Mouse (Mus musculus): ENCODE data around the gene 1700125H20Rik. TPM values are rescaled to one million over a fixed set of nuclear protein-coding genes. Genes with fewer than 3 reads are reported as not detected.
"Not testable (repeated sequence)": the region's sequence is repeated elsewhere in the genome, so short reads cannot be mapped to it uniquely, and the experiment has no call there.

1700125H20Rik gene
- polyA plus RNA-seq, 2 experiments: 0.16 to 0.77 TPM

DNA sequence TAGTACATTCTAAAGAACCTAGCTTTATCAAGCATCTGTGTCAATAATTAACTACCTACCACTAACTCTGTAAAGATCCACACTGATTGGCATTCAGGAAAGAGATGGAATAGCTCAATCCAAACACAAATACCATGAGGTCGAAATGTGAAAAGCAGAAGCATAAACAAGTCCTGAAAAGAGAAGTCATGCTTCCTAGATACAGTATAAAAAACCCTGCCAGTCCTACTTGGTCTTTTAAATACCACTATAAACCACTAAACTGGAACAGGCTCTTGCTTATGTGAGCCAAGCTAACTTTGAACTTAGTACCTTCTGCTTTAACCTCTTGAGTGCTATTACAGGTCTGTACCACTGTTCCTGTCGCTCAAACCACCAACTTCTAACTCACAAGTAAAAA is 38.7 kb upstream of the 1700125H20Rik start:
- Histone ChIP-seq H3K4me3 (replicated peaks; ENCODE audit: low read length) (no peak overlapping the region), H3K36me3 (ENCODE audit: control insufficient read depth, insufficient read depth, low read length) (no peaks in the 10 kb centered on the region), H3K27me3 (ENCODE audit: control insufficient read depth, insufficient read depth, low read length) (no peaks in the 10 kb centered on the region), H3K4me2 (replicated peaks; ENCODE audit: low read depth, low read length, severe bottlenecking) (no peak overlapping the region), H3K9ac (ENCODE audit: low read depth, low read length, severe bottlenecking) (no peak overlapping the region), H3K9me3 (ENCODE audit: control insufficient read depth, low read length) (no peaks in the 10 kb centered on the region), H3K27ac (replicated peaks; ENCODE audit: low read depth, low read length) (no peak overlapping the region), H3K4me1 (ENCODE audit: control insufficient read depth, insufficient read depth, low read length) (no peaks in the 10 kb centered on the region)
- ATAC-seq (ENCODE audit: low FRiP score, low read depth) (no peak), DNase-seq (ENCODE audit: low spot score) (no peak)
- 78% methylated on average over 2 of the region's 2 CpGs for WGBS
- TF ChIP-seq POLR2A (IDR thresholded peaks at IDR 0.05; ENCODE audit: borderline replicate concordance, extremely low read depth, insufficient read depth, insufficient read length): no peak

DNA sequence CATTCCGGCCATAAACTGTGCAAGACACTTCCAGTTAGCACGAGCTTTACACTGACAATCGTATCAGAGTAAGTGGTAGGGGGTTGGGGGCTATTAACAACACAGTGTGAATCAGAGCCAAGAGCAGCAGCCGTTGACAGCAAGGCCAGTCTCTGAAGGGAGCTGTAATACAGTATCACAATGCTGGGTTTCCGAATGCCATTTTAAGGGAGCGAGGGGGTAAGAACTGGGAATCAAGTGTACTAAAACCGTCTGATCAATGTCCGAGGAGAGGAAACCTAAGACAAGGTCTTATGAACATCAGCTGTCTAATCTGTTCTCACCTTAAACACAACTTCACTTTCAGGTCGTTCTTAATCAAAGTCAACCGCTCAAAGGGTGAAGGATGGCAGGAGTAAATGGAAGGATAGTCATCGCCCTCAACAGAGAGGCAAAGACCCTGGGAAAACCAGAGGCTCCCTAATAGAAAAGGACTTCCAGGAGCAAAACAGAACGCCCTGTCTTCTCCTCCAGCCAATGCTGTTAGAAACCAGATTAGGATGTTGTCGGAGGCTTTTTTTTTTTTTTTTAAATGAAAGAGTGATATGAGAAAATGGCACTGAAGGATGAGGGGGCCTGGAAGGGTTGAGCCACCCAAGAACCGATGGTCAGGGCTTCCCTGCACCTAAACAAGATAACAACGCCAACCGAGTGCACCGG is 31.3 kb upstream of the 1700125H20Rik start:
- H3K4me3 ChIP-seq (replicated peaks; ENCODE audit: low read length): peak overlapping the region; percentile 84

DNA sequence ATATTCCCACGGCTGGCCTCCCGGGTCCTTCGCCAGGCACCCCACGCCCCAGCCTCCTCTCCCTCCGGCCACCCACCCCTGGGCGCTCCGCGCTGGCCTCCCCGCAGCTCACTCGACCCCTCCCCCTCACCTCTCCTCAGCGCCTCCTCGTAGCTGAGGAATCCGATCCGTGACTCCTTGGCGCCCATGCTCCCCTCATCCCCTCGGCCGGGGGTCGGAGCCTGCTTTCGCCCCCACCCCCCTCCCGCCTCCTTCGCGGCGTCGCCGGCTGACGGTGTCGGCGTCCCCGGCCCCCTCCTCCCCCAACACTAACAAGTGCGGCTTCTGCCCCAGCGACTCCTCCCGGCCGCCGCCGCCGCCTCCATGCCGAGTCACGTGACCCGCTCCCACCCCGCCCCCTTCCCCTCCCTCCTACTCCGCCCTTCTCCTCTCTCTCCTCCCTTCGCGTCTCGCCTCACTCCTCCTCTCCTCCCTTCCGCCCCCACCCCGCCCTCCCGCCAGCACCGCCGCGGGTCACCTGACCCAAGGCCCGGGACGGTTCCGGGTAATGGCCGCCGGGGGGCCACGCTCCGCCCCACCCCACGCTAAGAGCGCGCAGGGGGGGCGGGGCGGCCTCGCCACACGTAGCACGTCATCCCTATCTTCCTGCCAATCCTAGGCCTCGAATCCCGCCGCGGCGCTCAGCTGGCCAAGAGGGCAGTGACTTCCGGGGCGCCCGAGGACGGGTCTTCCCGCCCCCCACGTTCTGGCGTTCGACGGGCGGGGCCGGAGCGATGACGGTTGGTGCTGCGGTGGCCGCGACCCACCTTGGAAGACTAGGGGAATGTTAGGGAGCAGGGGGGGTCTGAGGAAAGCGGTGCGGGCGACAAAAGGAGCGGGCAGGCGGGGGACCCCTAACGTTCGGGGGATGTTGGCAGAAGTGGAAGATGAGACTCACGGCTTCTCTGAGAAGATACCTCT is 30.3 kb upstream of the 1700125H20Rik start, which contains the start of gene Usp32:
Gene Usp32, minus strand, starts transcription at position 581 of the 960 bp plus-strand sequence.
- Histone ChIP-seq H3K4me3 (replicated peaks; ENCODE audit: low read length) (peak within 1 kb of the TSS; percentile 84), H3K9ac (ENCODE audit: low read depth, low read length, severe bottlenecking) (peak within 1 kb of the TSS; percentile 82), H3K27ac (replicated peaks; ENCODE audit: low read depth, low read length) (peak within 1 kb of the TSS; percentile 76), H3K4me1 (ENCODE audit: control insufficient read depth, insufficient read depth, low read length) (peaks cover 6% of the 10 kb centered on the region; the same call in 1 of the 2 replicates), H3K4me2 (replicated peaks; ENCODE audit: low read depth, low read length, severe bottlenecking) (peak within 1 kb of the TSS; percentile 75), H3K9me3 (ENCODE audit: control insufficient read depth, low read length) (no peaks in the 10 kb centered on the region), H3K27me3 (ENCODE audit: control insufficient read depth, insufficient read depth, low read length) (no peaks in the 10 kb centered on the region), H3K36me3 (ENCODE audit: control insufficient read depth, insufficient read depth, low read length) (no peaks in the 10 kb centered on the region)
- ATAC-seq (ENCODE audit: low FRiP score, low read depth) (peak; percentile 98), DNase-seq (ENCODE audit: low spot score) (peak; percentile 97)
- TF ChIP-seq POLR2A (IDR thresholded peaks at IDR 0.05; ENCODE audit: borderline replicate concordance, extremely low read depth, insufficient read depth, insufficient read length): peak; percentile 86; the same call in 1 of the 2 replicates
- under 1% methylated on average over 81 of the region's 94 CpGs for WGBS

More for the DNA sequence above, 31.3 kb upstream of the 1700125H20Rik start:
- H3K4me2 ChIP-seq (replicated peaks; ENCODE audit: low read depth, low read length, severe bottlenecking): peak overlapping the region; percentile 75
- H3K27ac ChIP-seq (replicated peaks; ENCODE audit: low read depth, low read length): peak overlapping the region; percentile 52
- DNase-seq (ENCODE audit: low spot score) (peak; percentile 14), ATAC-seq (ENCODE audit: low FRiP score, low read depth) (no peak)
- H3K9ac ChIP-seq (ENCODE audit: low read depth, low read length, severe bottlenecking): peak overlapping the region; percentile 82
- WGBS: 2% methylated on average over 17 of the region's 17 CpGs
- TF ChIP-seq POLR2A (IDR thresholded peaks at IDR 0.05; ENCODE audit: borderline replicate concordance, extremely low read depth, insufficient read depth, insufficient read length): no peak
- H3K9me3 ChIP-seq (ENCODE audit: control insufficient read depth, low read length): no peaks in the 10 kb centered on the region
- peaks cover 6% of the 10 kb centered on the region; the same call in 1 of the 2 replicates for H3K4me1 ChIP-seq (ENCODE audit: control insufficient read depth, insufficient read depth, low read length)
- no peaks in the 10 kb centered on the region for H3K27me3 ChIP-seq (ENCODE audit: control insufficient read depth, insufficient read depth, low read length)
- no peaks in the 10 kb centered on the region for H3K36me3 ChIP-seq (ENCODE audit: control insufficient read depth, insufficient read depth, low read length)

DNA sequence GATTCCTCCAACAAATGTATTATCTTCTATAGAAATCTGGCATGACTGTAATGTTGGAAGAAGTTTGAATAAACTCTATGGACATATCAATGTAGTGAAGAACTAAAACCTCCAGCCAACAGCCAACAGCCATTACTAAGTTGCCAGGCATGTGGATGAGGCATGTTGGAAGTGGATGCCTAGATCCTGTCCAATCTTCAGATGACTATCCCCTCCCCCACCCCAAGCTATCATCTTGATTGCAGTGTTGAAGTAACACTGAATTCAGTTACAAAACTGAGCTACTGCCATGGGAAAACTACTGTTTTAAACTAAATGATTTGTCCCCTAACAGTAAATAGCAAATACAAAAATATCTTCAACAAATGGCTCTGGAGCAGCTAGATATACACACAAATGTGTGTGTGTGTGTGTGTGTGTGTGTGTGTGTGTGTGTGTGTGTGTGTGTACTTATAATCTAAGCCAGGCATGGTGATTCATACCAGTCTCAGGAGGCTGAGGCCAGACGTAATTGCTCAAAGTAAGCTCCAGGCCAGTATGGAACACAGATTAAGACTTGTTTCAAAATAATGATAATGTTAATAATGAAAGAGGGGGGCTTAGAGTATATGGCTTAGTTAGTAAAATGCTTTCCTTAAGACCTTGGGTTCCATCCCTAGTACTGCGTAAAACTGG is 17.8 kb upstream of the 1700125H20Rik start:
- Histone ChIP-seq H3K36me3 (ENCODE audit: control insufficient read depth, insufficient read depth, low read length) (no peaks in the 10 kb centered on the region), H3K9ac (ENCODE audit: low read depth, low read length, severe bottlenecking) (no peak overlapping the region), H3K4me2 (replicated peaks; ENCODE audit: low read depth, low read length, severe bottlenecking) (no peak overlapping the region), H3K9me3 (ENCODE audit: control insufficient read depth, low read length) (no peaks in the 10 kb centered on the region), H3K4me3 (replicated peaks; ENCODE audit: low read length) (no peak overlapping the region), H3K4me1 (ENCODE audit: control insufficient read depth, insufficient read depth, low read length) (no peaks in the 10 kb centered on the region), H3K27me3 (ENCODE audit: control insufficient read depth, insufficient read depth, low read length) (no peaks in the 10 kb centered on the region), H3K27ac (replicated peaks; ENCODE audit: low read depth, low read length) (no peak overlapping the region)
- DNase-seq (ENCODE audit: low spot score) (no peak), ATAC-seq (ENCODE audit: low FRiP score, low read depth) (no peak)
- no peak for TF ChIP-seq POLR2A (IDR thresholded peaks at IDR 0.05; ENCODE audit: borderline replicate concordance, extremely low read depth, insufficient read depth, insufficient read length)
- 75% methylated on average over 2 of the region's 2 CpGs for WGBS

DNA sequence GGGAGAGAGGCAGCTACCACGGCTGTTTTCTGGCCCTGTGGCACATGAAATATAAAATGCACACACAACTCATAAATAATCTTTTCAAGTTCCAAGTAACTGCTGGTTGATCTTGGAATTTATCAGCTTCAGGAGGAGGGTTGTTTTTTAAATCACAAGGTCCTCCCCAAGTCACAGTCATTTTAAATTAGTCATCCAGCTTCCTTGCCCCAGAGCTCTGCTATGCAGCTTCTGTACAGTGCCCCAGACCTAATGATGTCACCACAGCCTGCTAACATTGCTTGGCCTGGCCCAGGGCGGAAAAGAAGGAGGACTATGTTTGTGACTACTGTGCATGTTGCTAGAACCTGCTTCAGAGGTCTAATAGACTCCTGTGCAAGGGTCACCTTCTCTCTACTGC is 12.9 kb upstream of the 1700125H20Rik start:
- 49% methylated on average over 2 of the region's 2 CpGs for WGBS
- Histone ChIP-seq H3K36me3 (ENCODE audit: control insufficient read depth, insufficient read depth, low read length) (no peaks in the 10 kb centered on the region), H3K9me3 (ENCODE audit: control insufficient read depth, low read length) (no peaks in the 10 kb centered on the region), H3K9ac (ENCODE audit: low read depth, low read length, severe bottlenecking) (no peak overlapping the region), H3K4me2 (replicated peaks; ENCODE audit: low read depth, low read length, severe bottlenecking) (no peak overlapping the region), H3K27me3 (ENCODE audit: control insufficient read depth, insufficient read depth, low read length) (no peaks in the 10 kb centered on the region), H3K4me1 (ENCODE audit: control insufficient read depth, insufficient read depth, low read length) (no peaks in the 10 kb centered on the region), H3K27ac (replicated peaks; ENCODE audit: low read depth, low read length) (no peak overlapping the region), H3K4me3 (replicated peaks; ENCODE audit: low read length) (no peak overlapping the region)
- no peak for ATAC-seq (ENCODE audit: low FRiP score, low read depth)
- DNase-seq (ENCODE audit: low spot score): no peak
- TF ChIP-seq POLR2A (IDR thresholded peaks at IDR 0.05; ENCODE audit: borderline replicate concordance, extremely low read depth, insufficient read depth, insufficient read length): no peak

DNA sequence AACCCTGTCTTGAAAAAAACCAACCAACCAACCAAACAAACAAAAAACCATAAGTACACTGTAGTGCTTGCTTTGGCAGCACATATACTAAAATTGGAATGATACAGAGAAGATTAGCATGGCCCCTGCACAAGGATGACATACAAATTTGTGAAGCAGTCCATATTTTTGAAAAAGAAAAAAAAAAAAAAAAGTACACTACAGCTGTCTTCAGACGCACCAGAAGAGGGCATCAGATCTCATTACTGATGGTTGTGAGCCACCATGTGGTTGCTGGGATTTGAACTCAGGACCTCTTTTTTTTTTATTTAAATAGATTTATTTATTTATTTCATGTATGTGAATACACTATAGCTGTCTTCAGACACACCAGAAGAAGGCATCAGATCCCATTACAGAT is 7.2 kb upstream of the 1700125H20Rik start:
- not testable (repeated sequence) for H3K27me3 ChIP-seq (ENCODE audit: control insufficient read depth, insufficient read depth, low read length); H3K27ac ChIP-seq (replicated peaks; ENCODE audit: low read depth, low read length); ATAC-seq (ENCODE audit: low FRiP score, low read depth); H3K9ac ChIP-seq (ENCODE audit: low read depth, low read length, severe bottlenecking); H3K9me3 ChIP-seq (ENCODE audit: control insufficient read depth, low read length); H3K4me1 ChIP-seq (ENCODE audit: control insufficient read depth, insufficient read depth, low read length); H3K36me3 ChIP-seq (ENCODE audit: control insufficient read depth, insufficient read depth, low read length); H3K4me2 ChIP-seq (replicated peaks; ENCODE audit: low read depth, low read length, severe bottlenecking); H3K4me3 ChIP-seq (replicated peaks; ENCODE audit: low read length); DNase-seq (ENCODE audit: low spot score)
- WGBS: 88% methylated on average over 1 of the region's 1 CpGs
